Mouse (Mus musculus): ENCODE measurements at regions not wholly inside any gene's neighbourhood (a gene's known extent, or its start where the extent isn't known, plus 50 kb on each side); places are given as distances from the start of the nearest gene placed in this dataset.

- TF ChIP-seq GATA1 (IDR thresholded peaks at IDR 0.05; ENCODE audit: borderline replicate concordance, low read length) (no peak), FLI1 (IDR thresholded peaks at IDR 0.05; ENCODE audit: low read length) (no peak)
Measured at GRCm38 (mm10) chr12:115604951-115605350, 442.6 kb upstream of the Zfp386 start.
